Mouse (Mus musculus) kidney, embryonic 16.5 days (tissue): ENCODE results near the gene Mbl2. TPM values are rescaled to one million over a fixed set of nuclear protein-coding genes. Genes with fewer than 3 reads are reported as not detected.

Experiments
- ATAC-seq: fragments of 200-750 bp; cut with Nextera tagmentation; 2 replicates; pipeline ENCODE4 v1.8.0; 2017; ENCODE audit warnings: moderate TSS enrichment; ENCODE audit not compliant: low FRiP score, low TSS enrichment
- H3K27ac ChIP-seq: fragments of 300-500 bp; sonication (generic); 2 replicates; pipeline ENCODE4 v1.5.1; 2014; ENCODE audit warnings: low read length
- H3K27me3 ChIP-seq: fragments of 300-500 bp; sonication (generic); 2 replicates; pipeline ENCODE4 v1.6.1; 2014; ENCODE audit warnings: low read length, control low read depth, mixed read lengths; ENCODE audit not compliant: insufficient read depth
- H3K36me3 ChIP-seq: fragments of 300-500 bp; sonication (generic); 2 replicates; pipeline ENCODE4 v1.6.1; 2014; ENCODE audit warnings: low read length, control low read depth, mixed read lengths; ENCODE audit not compliant: insufficient read depth
- H3K4me1 ChIP-seq: fragments of 300-500 bp; sonication (generic); 2 replicates; pipeline ENCODE4 v1.6.1; 2014; ENCODE audit warnings: low read length, control low read depth, mixed read lengths; ENCODE audit not compliant: insufficient read depth
- H3K4me2 ChIP-seq: fragments of 300-500 bp; sonication (generic); replicated peaks from 2 replicates; pipeline ENCODE4 v1.6.1; 2014; ENCODE audit warnings: low read depth, low read length
- H3K4me3 ChIP-seq: fragments of 300-500 bp; sonication (generic); 2 replicates; pipeline ENCODE4 v1.5.1; 2014; ENCODE audit warnings: mild to moderate bottlenecking, low read length
- H3K9ac ChIP-seq: fragments of 300-500 bp; sonication (generic); replicated peaks from 2 replicates; pipeline ENCODE4 v1.6.1; 2014; ENCODE audit warnings: low read length
- H3K9me3 ChIP-seq: fragments of 300-500 bp; sonication (generic); 2 replicates; pipeline ENCODE4 v1.6.1; 2016; ENCODE audit warnings: low read length, control low read depth
- WGBS: fragments of 180-500 bp; shearing (Covaris S2); extraction: QIAGEN DNeasy Blood & Tissue Kit; methylation state at CpG from one replicate; pipeline ENCODE4 v1.1.7; 2014; 5-methylcytosine and 5-hydroxymethylcytosine counted together
- microRNA-seq: library from miRNA; unstranded; fragments of <30 nt; microRNA quantifications from one replicate; pipeline ENCODE4, GENCODE M21; 2016
- polyA plus RNA-seq: library from polyadenylated mRNA; unstranded; fragments of >200 nt; fragmentation: Nextera tagmentation; extraction: Ambion mirVana; gene quantifications from 2 replicates; pipeline ENCODE4 v1.2.1, GENCODE M21; 2015

Mbl2 gene
- polyA plus RNA-seq, 1 experiment from 2014 or later, result not detected

GRCm38 (mm10) chr19:30287899-30288490 lies 55.3 kb downstream of the Mbl2 start:
- Histone ChIP-seq H3K4me1 (0 out of 2 replicates have a peak, but pooled peaks cover 2% of the 10 kb centered on the region), H3K27me3 (no peaks in the 10 kb centered on the region), H3K27ac (no peak overlapping the region), H3K36me3 (no peaks in the 10 kb centered on the region), H3K9me3 (no peaks in the 10 kb centered on the region), H3K4me3 (no peak overlapping the region), H3K4me2 (no peak overlapping the region), H3K9ac (no peak overlapping the region)
- WGBS, result 87% methylated on average over 6 of the region's 6 CpGs
- no peak for ATAC-seq

Small RNA genes within 50 kb of the gene (microRNA-seq; reads per million reads assigned to microRNA genes)
- gene Gm24108, result not detected

Other genes with a start within 250 kb of the Mbl2 start
- gene Trpd52l3, start 229.2 kb upstream of the Mbl2 start, polyA plus RNA-seq, result 0.06 TPM in 1 of 2 replicates, not detected in the other
- 67.0 and 85.6 TPM in 2 replicates for gene Uhrf2, start 202.4 kb upstream of the Mbl2 start, polyA plus RNA-seq
- gene Gldc, start 57.5 kb upstream of the Mbl2 start, polyA plus RNA-seq, result 10.3 and 10.9 TPM in 2 replicates